Mouse (Mus musculus) lung, embryonic 14.5 days (tissue): ENCODE measurements around the gene Brd1. TPM values are rescaled to one million over a fixed set of nuclear protein-coding genes. Genes with fewer than 3 reads are reported as not detected.
A peak's percentile ranks its signal among the peaks of the same experiment; 100 is the strongest.
"Not testable (repeated sequence)": the region's sequence is repeated elsewhere in the genome, so short reads cannot be mapped to it uniquely, and the experiment has no call there.

Experiments used
- ATAC-seq: fragments of 200-750 bp; cut with Nextera tagmentation; 2 replicates; pipeline ENCODE4 v1.8.0; 2017; ENCODE audit warnings: mild to moderate bottlenecking, moderate TSS enrichment, moderate library complexity; ENCODE audit not compliant: insufficient read depth
- DNase-seq: peaks from one replicate; pipeline ENCODE4 v3.0.0-alpha.2; 2015
- H3K27ac ChIP-seq: fragments of 300-500 bp; sonication (generic); 2 replicates; pipeline ENCODE4 v1.5.1; 2014; ENCODE audit warnings: low read depth, mild to moderate bottlenecking, moderate library complexity
- H3K27me3 ChIP-seq: fragments of 300-500 bp; sonication (generic); 2 replicates; pipeline ENCODE4 v1.6.1; 2014; ENCODE audit warnings: low read length, control low read depth; ENCODE audit not compliant: insufficient read depth
- H3K36me3 ChIP-seq: fragments of 300-500 bp; sonication (generic); 2 replicates; pipeline ENCODE4 v1.6.1; 2014; ENCODE audit warnings: control low read depth; ENCODE audit not compliant: insufficient read depth
- H3K4me1 ChIP-seq: fragments of 300-500 bp; sonication (generic); 2 replicates; pipeline ENCODE4 v1.6.1; 2014; ENCODE audit warnings: antibody characterized with exemption, control low read depth; ENCODE audit not compliant: insufficient read depth
- H3K4me2 ChIP-seq: fragments of 300-500 bp; sonication (generic); 2 replicates; pipeline ENCODE4 v1.6.1; 2014; ENCODE audit warnings: mild to moderate bottlenecking
- H3K4me3 ChIP-seq: fragments of 300-500 bp; sonication (generic); 2 replicates; pipeline ENCODE4 v1.5.1; 2014; ENCODE audit warnings: low read depth, low read length
- H3K9ac ChIP-seq: fragments of 300-500 bp; sonication (generic); 2 replicates; pipeline ENCODE4 v1.6.1; 2014
- H3K9me3 ChIP-seq: fragments of 300-500 bp; sonication (generic); 2 replicates; pipeline ENCODE4 v1.6.1; 2016; ENCODE audit warnings: low read depth, low read length, control low read depth
- CTCF ChIP-seq: IDR thresholded peaks from 2 replicates; pipeline ENCODE4 v1.5.1; 2016; ENCODE audit warnings: antibody characterized with exemption, low read depth
- WGBS: fragments of 180-500 bp; shearing (Covaris S2); extraction: QIAGEN DNeasy Blood & Tissue Kit; methylation state at CpG from one replicate; pipeline ENCODE4 v1.1.7; 2014; 5-methylcytosine and 5-hydroxymethylcytosine counted together
- polyA plus RNA-seq: library from polyadenylated mRNA; unstranded; fragments of >200 nt; fragmentation: Nextera tagmentation; extraction: Ambion mirVana; gene quantifications from 2 replicates; pipeline ENCODE4 v1.2.1, GENCODE M21; 2014

Gene Brd1
- polyA plus RNA-seq, 1 experiment from 2014 or later = 23.1 TPM

DNA sequence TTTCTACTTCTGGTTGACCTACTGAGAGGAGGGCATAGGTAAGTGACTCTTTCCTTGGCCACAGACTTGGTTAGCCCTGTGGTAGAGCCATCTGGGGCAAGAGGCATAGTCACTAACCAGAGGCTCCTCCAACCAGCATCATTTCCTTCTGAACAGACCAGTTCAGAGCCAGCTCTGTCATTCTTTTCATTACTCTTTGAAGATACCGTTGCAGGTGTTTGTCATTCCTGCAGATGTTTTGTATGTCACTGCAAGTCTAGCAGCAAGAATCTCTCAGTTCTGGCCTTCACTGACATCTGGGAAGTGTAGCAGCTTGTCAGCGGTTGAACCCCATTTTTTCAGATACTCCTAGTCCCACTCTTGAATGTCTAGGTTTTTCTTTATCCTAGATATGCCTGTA lies 20.9 kb upstream of the Brd1 start:
- Histone ChIP-seq H3K4me3 (no peak overlapping the region), H3K4me2 (no peak overlapping the region), H3K27ac (no peak overlapping the region), H3K4me1 (peaks cover 4% of the 10 kb centered on the region; the same call in 1 of the 2 replicates), H3K9me3 (no peaks in the 10 kb centered on the region), H3K36me3 (peaks cover 33% of the 10 kb centered on the region), H3K27me3 (no peaks in the 10 kb centered on the region), H3K9ac (no peak overlapping the region)
- 64% methylated on average over 2 of the region's 2 CpGs for WGBS
- no peak for ATAC-seq
- DNase-seq = no peak
- TF ChIP-seq CTCF = no peak

DNA sequence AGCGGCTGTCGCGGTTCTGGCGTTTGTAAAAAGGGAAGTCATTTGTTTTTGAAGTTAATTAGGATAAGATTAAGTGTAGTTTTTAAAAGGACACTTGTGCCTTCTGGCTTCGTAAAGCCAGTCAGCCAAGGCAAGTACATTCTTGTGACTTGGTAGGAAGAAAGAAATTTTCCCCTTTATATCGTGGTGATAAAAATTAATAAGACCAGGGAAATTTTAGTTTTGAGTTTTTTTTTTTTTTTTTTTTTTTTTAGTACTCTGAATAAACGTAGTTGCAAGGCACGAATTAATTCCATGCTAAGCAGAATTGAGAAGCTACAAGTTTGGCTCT lies 18.3 kb upstream of the Brd1 start:
- peak overlapping the region; percentile 88 for H3K4me2 ChIP-seq
- H3K27me3 ChIP-seq = no peaks in the 10 kb centered on the region
- peak overlapping the region; percentile 82 for H3K4me3 ChIP-seq
- H3K27ac ChIP-seq = peak overlapping the region; percentile 85
- H3K9ac ChIP-seq = peak overlapping the region; percentile 77
- no peak for TF ChIP-seq CTCF
- no peaks in the 10 kb centered on the region; the same call in 1 of the 2 replicates for H3K4me1 ChIP-seq
- WGBS = under 1% methylated on average over 8 of the region's 8 CpGs
- no peak for ATAC-seq
- no peak for DNase-seq
- H3K9me3 ChIP-seq = no peaks in the 10 kb centered on the region
- peaks cover 18% of the 10 kb centered on the region for H3K36me3 ChIP-seq

DNA sequence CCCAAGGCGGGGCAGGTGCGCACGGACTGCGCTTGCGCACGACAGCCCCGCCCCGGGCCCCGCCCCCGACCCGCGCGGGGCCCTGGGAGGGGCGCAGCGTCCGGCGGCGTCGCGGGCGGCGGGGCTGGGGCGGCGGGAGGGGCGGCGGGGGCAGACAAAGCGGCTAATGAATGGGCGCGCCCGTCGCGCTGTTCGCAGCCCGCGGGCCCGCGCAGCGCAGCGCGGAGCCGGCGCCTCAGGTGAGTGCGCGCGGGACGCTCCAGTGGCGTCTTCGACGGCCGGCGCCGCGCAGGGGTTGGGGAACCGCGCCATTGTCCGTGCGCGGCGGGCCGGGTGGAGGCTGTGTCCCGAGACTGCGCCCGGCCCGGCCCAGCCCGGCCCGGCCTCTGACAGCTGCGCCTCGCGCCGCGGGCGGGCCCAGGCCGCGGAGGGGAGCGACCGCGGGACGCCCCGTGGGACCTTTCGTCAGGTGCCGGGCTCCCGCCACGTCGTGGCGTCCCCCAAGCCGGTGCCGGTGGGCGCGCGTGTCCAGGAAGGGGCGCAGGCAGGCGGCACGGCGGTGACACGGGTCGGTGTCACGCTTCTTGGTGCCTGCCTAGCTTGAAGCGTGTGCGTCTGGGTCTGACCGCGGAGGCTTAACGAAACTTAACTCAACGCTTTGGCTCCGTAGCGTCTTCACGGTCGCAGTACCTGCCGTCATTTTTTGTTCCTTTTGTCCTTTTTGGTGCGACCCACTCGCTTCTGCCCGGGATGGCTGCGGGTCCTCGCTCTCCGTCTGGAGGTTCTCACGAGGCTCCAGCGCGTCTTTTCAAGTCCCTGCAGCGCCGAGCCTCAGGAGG lies 17.8 kb upstream of the Brd1 start, which contains the start of gene Zbed4:
Zbed4 (plus strand) TSS at position 97 of the 839 bp plus-strand sequence.
- WGBS = 1% methylated on average over 99 of the region's 119 CpGs
- Histone ChIP-seq H3K36me3 (peaks cover 12% of the 10 kb centered on the region), H3K27ac (peak within 1 kb of the TSS; percentile 88), H3K4me3 (peak within 1 kb of the TSS; percentile 82), H3K9me3 (no peaks in the 10 kb centered on the region), H3K27me3 (no peaks in the 10 kb centered on the region), H3K9ac (peak within 1 kb of the TSS; percentile 77), H3K4me1 (no peaks in the 10 kb centered on the region), H3K4me2 (peak within 1 kb of the TSS; percentile 88)
- DNase-seq (peak; percentile 70), ATAC-seq (peak; percentile 75)
- TF ChIP-seq CTCF = no peak

DNA sequence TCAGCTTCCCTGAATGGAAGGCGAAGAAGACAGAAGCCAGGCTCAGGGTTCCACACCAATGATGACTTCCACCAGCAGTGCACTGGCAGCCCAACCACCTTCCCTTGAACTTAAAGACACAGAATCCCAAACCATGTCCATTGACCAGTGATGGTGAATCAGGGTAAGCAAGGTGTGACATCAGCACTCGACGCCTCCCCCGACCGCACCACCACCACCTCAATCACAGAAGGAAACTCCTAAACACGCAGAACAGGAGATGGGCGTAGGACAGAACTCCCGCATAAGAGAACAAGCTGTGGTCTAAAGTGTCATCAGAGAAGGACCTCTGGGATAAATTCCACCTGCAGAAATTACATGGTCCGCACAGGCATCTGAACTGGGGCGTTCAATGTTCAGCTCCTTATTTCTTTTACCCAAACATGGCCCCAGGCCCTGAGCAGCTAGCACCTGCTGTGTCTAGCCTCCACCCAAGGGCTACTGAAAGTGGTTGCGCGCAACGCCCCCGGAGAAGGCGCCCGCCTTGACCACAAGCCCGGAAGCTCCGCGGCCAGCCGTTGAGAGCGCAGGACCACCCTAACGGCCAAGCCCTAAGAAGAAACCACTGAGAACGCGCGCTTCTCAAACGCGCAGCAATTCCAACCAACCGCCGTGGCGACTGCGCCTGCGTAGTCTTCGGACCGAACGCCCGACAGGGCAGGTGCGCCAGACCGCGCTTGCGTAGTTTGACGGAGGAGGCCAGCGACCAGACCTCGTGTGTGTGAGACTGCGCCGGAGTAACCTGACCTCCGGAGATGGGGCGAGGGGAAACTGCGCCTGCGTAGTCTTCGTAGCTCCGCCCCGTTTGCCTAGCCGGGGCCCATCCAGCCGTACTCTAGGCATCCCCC lies 16.9 kb upstream of the Brd1 start:
- H3K9ac ChIP-seq = peak overlapping the region; percentile 51

DNA sequence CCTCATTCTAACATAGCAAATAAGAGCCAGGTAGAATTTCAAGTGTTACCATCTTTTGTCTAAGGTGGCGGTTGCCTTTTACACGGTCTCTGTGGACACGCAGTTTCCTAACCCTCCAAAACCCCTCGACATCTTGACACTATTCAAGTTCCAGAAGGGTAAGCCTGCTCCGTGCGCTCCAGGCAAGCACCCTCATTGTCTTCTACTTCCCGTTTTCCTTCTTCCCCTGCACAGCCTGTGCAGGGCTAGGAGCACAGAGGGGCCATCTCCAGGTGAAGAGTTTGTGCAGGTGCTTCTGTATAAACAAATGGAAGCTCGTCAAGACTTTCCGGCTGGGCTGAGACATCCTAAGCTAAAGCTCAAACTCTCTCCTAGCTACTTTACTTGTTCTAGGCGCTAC lies 16.0 kb upstream of the Brd1 start:
- ATAC-seq (no peak), DNase-seq (no peak)
- Histone ChIP-seq H3K4me2 (no peak overlapping the region), H3K27ac (no peak overlapping the region), H3K9ac (no peak overlapping the region), H3K4me1 (no peaks in the 10 kb centered on the region), H3K9me3 (no peaks in the 10 kb centered on the region), H3K27me3 (no peaks in the 10 kb centered on the region), H3K4me3 (no peak overlapping the region), H3K36me3 (peaks cover 4% of the 10 kb centered on the region)
- no peak for TF ChIP-seq CTCF
- WGBS = 70% methylated on average over 10 of the region's 10 CpGs

More for the DNA sequence above, 16.9 kb upstream of the Brd1 start:
- H3K27me3 ChIP-seq = no peaks in the 10 kb centered on the region
- TF ChIP-seq CTCF = no peak
- peaks cover 10% of the 10 kb centered on the region for H3K36me3 ChIP-seq
- peak overlapping the region; percentile 82 for H3K4me3 ChIP-seq
- DNase-seq (peak; percentile 99), ATAC-seq (peak; percentile 98)
- H3K4me1 ChIP-seq = no peaks in the 10 kb centered on the region
- no peaks in the 10 kb centered on the region for H3K9me3 ChIP-seq
- peak overlapping the region; percentile 88 for H3K4me2 ChIP-seq
- H3K27ac ChIP-seq = peak overlapping the region; percentile 88
- WGBS = 6% methylated on average over 54 of the region's 54 CpGs

DNA sequence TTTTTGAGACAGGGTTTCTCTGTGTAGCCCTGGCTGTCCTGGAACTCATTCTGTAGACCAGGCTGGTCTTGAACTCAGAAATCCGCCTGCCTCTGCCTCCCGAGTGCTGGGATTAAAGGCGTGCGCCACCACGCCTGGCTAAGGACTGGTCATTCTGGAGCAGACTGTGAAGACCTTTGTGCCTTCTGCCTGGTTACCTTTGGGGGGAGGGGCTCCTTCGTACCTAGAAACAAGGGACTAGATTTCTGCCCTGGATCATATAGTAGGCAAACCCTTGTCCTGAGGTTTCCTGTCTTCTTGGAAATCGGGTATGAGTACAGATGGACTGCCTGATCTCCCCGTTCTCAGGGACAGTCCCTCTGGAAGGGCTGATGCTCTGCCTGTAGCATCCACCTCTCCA lies 15.6 kb upstream of the Brd1 start:
- H3K4me2 ChIP-seq, ATAC-seq, H3K4me1 ChIP-seq, H3K27me3 ChIP-seq, H3K27ac ChIP-seq, H3K36me3 ChIP-seq, H3K9ac ChIP-seq, H3K4me3 ChIP-seq, H3K9me3 ChIP-seq, DNase-seq: not testable (repeated sequence)
- 97% methylated on average over 8 of the region's 8 CpGs for WGBS

DNA sequence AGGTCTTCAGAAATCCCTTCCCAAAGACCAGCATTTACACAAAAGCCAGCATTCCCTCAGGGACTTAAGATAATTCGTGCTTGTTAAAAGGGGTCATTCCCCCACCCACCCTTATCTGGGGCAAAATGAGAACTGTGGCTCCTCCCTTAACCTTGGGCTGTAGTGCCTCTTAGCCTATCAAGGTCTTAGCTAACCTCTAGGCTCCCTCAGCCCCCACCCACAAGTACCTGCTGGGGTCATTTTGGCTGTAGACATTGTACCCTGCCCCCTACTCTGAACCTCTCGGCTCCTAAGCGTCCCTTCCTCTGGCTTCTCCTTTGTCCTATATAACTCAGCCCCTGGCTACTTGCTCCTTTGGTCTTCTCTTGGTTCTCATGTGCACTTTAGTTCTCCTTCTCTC lies 11.9 kb upstream of the Brd1 start:
- H3K36me3 ChIP-seq = no peaks in the 10 kb centered on the region
- H3K4me3 ChIP-seq = no peak overlapping the region
- no peak overlapping the region for H3K9ac ChIP-seq
- no peaks in the 10 kb centered on the region for H3K4me1 ChIP-seq
- DNase-seq = no peak
- no peaks in the 10 kb centered on the region for H3K27me3 ChIP-seq
- no peak for TF ChIP-seq CTCF
- no peak overlapping the region for H3K27ac ChIP-seq
- WGBS = 55% methylated on average over 3 of the region's 3 CpGs
- ATAC-seq = no peak
- H3K9me3 ChIP-seq = no peaks in the 10 kb centered on the region
- no peak overlapping the region for H3K4me2 ChIP-seq
